Mouse (Mus musculus): ENCODE results near the gene Gpr152.

Gpr152 gene

DNA sequence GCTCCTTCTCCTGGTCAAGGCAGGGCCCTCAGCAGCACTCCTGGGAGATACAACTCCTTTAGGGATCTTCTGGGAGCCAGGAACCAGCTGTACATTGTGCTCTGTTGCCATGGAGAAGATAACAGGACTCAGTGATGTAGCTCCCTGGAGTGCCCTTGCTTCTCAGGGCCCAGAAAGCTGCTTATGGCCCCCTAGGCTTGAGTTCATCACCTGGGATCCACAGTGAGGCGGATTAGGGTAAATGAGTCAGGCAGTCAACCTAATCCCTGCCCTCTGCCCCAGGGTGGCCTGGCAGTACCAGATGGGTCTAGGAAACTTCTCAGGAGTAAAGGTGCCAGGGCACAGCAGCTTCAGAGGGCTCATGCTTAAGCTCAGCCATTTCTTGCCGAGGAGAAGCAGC lies at the start of gene Gpr152:
TSS of gene Gpr152 (plus strand) at position 342 of the 400 bp plus-strand sequence.
- DNase-seq: no peak

GRCm38 (mm10) chr19:4090446-4090845 lies 49.1 kb upstream of the Gpr152 start:
- DNase-seq: no peak

DNA sequence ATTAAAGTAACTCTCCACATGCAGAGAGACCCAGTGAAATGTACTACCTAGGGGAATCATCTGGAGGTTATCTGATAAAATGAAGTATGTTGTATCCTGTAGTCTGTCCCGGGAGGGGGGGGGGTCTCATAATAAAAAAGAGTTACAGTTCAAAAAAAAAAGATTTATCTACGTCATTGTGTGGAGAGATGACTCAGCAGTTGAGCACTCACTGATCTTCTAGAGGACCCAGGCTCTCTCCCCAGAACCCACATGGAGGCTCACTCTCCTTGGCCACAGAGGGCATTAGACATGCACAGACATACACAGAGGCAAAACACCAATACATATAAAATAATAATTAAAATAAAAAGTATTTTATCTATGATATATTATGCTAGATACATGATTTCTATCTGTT lies 48.2 kb upstream of the Gpr152 start:
- no peak for DNase-seq

DNA sequence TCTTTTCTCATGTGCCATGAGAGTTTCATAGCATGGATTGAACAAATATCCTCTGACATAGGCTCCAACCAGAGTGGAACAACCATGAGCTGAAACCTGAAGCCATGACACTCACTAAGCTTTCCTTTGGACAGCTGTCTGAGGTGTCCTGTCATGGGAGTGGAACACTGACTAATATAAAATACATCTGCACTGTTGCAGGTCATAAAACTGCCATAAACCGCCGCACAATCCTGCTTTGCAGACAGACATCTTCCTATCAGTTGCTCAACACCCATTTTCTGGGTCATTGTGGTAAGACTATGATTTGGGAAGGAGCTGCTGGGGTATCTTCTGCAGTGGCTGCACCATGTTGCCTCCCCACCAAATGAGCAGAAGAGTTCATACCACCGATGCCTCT lies 46.8 kb upstream of the Gpr152 start:
- no peak for DNase-seq

DNA sequence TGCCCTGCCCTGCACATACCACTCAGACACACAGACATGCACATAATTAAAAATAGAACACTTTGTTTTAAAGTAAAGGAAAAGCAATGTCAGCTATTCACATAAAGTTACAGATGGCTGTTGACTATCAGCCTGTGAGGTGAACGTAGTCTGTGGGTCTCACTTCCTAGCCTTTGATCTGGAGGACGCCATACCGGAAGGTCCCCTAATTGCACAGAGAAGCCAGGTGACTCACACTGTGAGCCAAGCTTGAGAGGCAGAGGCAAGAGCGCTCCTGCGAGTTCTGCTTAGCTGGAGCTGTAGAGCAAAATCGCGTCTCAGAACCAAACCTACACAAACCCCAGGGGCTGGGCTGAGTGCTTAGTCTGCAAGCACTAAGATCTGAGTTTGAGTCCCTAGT lies 45.8 kb upstream of the Gpr152 start:
- DNase-seq: no peak

- no peak for DNase-seq
These were observed 45.2 kb upstream of the Gpr152 start for GRCm38 (mm10) chr19:4094348-4094747.

DNA sequence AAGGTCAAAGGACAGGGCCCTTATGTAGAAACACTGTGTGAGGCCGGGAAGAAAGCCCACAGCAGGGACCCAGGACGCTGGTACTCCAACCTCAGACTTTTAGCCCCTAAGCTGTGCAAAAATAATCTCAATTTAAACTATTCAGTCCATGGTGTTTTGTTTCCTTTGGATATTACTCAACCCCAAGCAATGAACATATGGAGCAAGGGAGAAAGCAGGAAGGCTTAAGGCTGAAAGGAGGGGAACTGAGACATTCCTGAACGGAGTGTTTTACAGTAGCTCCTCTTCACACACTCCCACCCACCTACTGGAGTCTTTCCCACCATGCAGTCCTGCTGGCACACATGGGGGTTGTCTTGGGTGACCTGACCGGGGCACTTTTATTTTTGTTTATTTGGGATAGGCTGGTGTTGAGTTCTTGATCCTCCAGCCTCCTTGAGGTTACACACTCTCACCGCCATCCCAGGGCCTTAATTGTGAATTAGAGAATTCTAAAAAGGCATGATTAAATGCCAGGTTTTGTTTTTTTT lies 44.7 kb upstream of the Gpr152 start:
- no peak for DNase-seq

DNA sequence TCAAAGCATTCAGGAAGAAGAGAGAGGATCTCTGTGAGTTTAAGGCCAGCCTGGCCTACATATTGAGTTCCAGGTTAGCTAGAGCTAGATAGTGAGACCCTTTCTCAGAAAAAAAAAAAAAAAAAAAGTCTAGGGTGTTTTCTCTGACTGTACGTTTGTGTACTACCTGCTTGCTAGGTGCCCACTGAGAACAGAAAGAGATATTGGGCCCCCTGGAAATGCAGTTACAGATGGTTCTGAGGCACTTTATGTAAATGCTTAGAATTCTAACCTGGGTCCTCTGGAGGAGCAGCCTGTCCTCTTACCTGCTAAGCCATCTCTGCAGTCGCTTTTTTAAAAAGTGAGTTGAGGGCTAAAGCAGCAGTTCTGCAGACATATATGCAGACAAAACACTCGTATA lies 43.8 kb upstream of the Gpr152 start:
- no peak for DNase-seq

GRCm38 (mm10) chr19:4096642-4097440 lies 42.7 kb upstream of the Gpr152 start, which contains the start of gene Cdk2ap2:
TSS of gene Cdk2ap2 (plus strand) at chr19:4097182.
- peak; percentile 100 for DNase-seq

DNA sequence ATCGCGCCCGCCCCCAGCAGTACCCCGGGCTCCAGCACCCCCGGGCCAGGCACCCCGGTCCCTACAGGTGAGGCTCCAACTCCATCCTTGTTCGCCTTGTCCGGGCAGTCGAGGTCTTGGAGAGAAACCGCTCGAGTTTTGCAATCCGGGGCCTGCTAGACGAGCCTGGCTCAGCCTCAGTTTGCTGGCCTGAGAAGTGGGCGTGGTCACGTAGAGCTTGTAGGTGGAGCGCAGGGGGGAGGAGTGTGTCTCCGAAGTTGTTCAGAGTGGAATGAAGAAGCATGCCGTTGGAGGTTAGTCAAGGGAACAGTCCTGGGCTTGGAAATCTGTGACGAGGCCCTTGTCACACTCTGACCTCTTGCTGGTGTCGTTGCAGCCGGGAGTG lies 42.2 kb upstream of the Gpr152 start:
- no peak for DNase-seq

DNA sequence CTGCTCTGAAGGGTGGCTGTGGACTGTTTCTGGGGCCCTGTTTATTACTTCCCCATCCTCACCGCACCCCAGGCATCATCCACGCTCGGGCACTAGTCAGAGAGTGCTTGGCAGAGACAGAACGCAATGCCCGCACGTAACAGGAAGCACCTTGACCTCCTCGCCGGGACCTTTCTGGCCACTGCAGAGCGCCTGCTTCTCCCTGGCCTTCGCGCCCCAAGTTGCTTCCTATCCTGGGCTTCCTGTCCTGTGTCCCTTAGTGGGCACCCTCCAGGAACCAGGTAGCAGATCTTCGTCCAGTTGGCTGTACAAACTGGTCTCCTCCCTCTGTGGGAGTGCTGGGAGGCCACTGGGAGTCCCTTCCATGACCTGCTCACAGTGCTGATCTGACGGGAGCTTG lies 41.2 kb upstream of the Gpr152 start:
- DNase-seq: no peak

DNA sequence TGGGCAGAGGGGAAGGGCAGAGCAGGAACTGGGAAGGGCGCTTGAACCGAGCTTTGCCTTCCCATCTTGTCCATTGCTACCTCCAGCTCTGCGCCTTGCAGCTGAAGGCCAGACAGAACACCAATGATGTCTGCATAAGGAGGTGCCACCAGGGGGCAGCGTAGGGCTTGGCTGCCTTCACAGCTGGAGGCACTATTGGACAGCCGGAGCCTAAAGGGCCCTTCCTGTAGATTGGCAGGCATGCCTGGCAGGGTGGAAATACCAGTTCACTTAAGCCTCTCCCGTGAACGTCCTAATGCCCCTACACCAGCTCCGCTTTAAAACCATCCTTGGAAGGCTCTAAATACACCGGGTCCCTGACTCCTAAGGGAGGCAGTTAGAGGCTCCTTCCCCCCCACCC lies 40.5 kb upstream of the Gpr152 start:
- peak; percentile 93 to 96 for DNase-seq

DNA sequence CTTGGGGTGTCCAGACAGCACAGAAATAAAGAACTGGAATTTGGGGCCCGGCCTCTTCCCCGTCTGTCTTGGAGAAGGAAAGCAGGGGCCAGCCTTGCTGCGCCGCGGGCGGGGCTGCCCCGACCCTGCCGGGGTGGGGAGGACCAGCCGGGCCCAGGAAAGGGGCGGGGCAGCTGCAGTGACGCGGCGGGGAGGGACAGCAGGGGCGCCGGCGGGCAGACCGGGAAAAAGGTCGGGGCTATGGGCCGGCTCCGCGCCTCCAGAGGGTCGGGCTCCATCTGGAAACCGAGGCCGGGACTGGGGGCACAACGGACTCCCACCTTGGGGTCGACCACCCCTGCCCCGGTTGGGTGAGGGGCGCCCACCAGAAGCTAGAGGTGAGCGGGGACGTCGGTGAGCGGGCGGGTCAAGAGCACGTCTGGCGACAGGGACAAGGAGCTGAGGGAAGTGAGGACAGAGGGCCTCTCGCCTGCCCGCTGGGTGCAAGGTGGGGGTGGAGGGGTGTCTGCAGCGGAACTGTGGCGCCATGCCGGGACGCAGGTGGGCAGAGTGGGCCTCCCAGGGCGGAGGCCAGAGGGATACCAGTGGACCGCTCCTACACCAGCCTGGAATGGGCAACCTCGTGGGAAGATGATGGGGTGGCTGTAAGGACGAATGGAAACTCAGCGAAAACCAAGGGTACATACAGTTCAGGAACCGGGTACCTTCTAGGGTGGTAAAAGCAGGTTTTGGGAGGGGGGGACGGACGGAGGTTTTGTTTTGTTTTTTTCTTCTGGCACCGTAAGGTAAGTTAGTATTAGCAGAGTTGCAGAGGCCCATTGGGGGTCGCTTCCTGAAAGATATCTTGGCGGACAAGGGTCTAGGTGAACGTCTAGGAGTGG lies 39.5 kb upstream of the Gpr152 start, which contains the start of gene Pitpnm1:
TSS of gene Pitpnm1 (plus strand) at position 162 of the 881 bp plus-strand sequence.
- peak; percentile 60 to 69 for DNase-seq

DNA sequence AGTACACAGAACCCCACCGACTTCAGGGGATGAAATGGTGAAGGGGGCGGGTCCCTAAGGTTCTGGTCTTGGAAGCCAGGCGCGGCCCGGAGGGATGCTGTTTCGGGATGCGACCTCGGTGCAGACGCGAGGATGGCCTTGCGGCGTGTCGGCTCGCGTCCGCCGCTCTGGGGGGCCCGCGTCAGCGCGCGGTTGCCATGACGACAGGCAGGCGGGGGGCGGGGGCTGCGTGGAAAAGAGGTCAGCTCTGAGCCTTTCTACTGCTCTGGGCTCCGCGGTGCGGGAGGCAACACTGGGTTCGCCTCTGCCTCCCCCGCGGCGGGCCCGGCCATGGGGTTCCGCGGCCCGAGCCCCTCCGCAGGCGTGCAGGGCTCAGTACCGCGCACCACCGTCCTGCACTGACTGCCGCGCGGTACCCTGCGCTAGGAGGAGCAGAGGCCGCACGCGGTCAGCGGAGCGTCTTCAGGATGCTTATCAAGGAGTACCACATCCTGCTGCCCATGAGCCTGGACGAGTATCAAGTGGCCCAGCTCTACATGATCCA lies 38.8 kb upstream of the Gpr152 start:
- DNase-seq: peak; percentile 81 to 84

- DNase-seq: no peak
These were observed 38.1 kb upstream of the Gpr152 start for GRCm38 (mm10) chr19:4101466-4101865.

GRCm38 (mm10) chr19:4102049-4102448 lies 37.5 kb upstream of the Gpr152 start:
- DNase-seq: no peak

GRCm38 (mm10) chr19:4102626-4103025 lies 37.0 kb upstream of the Gpr152 start:
- DNase-seq: peak; percentile 74 to 75

- no peak for DNase-seq
These were observed 36.3 kb upstream of the Gpr152 start for GRCm38 (mm10) chr19:4103294-4103693.

DNA sequence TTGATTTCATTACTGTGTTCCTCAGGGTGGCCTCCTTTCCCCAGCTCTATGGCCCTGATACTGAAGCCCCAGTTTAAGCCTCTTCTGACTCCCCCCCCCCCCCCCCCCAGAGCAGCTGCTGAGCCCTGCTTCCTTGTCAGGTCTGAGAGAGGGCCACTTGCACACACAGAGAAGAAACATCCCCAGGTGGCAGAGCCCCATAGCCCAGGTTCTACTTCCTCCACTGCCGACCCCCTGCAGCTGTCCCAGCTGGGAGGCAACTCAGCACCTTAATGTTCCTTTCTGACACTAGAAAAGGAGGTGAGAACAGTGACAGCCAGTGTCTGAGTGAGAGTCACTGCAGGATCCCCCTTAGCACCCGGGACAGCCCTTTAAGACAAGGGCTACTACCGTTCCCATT lies 35.8 kb upstream of the Gpr152 start:
- no peak for DNase-seq

DNA sequence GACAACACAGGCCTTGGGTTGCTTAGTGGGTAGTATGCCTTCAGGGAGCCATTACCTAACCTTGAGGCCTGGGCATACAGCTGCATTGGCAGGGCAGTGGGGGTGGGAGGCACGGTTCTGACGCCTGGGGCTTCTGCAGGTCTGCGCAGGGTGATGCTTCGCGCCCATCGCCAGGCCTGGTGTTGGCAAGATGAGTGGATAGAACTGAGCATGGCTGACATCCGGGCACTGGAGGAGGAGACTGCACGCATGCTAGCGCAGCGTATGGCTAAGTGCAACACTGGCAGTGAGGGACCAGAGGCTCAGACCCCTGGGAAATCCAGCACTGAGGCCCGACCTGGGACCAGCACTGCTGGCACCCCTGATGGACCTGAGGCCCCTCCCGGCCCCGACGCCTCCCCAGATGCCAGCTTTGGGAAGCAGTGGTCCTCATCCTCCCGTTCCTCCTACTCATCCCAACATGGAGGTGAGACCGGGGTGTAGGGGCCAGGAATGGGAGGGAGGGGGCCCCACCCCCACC lies 34.9 kb upstream of the Gpr152 start:
- no peak for DNase-seq

DNA sequence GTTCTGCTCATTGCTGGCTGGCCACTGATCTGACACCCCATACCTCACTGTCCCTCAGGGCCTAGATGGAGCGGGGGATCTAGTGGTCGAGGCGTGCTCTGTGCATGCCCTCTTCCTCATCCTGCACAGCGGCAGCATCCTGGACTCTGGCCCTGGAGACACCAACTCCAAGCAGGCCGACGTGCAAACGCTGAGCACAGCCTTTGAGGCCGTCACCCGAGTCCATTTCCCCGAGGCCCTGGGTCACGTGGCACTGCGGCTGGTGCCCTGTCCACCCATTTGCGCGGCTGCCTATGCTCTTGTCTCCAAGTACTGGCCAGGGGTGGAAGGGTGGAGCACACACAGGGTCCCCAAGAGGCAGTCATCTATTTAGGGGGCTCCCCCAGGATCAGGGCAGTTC lies 32.9 kb upstream of the Gpr152 start:
- no peak for DNase-seq

DNA sequence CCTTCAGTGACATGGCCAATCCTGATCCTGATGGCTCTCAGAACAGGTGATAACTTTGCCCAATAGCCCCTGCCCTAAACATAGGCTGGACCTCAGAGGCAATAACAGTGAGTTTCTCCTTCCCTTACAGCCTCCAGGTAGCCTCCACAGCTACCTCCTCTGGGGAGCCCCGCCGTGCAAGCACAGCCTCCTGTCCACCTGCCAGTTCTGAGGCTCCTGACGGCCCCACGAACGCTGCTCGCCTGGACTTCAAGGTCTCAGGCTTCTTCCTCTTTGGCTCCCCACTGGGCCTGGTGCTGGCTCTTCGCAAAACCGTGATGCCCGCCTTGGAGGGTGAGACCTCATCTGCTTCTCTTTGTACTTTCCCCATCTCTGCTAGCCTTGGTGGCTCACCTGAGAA lies 31.1 kb upstream of the Gpr152 start:
- no peak for DNase-seq
